Mouse (Mus musculus): ENCODE data around the gene Cd59a. TPM values are rescaled to one million over a fixed set of nuclear protein-coding genes. Genes with fewer than 3 reads are reported as not detected.

Cd59a gene
- total RNA-seq, 2 experiments from 2014 or later: 2.1 to 3.3 TPM

Other genes with a start within 250 kb of the Cd59a start
- gene Lmo2, start 137.8 kb upstream of the Cd59a start, total RNA-seq (2021): 10 to 100 TPM; 17.2 to 21.3 TPM
- gene Fbxo3, start 68.1 kb upstream of the Cd59a start, total RNA-seq (2021): 10 to 100 TPM; 53.6 to 53.8 TPM
- not detected for gene 4931422A03Rik, start 67.4 kb upstream of the Cd59a start, total RNA-seq (2021)
- gene Gm10912, start 30.0 kb upstream of the Cd59a start, total RNA-seq (2021): under 1 TPM in 1 of 2 experiments, not detected in 1; 0.49 TPM
- not detected for gene Gm10799, start 27.3 kb upstream of the Cd59a start, total RNA-seq (2021)
- gene Cd59b, start 26.0 kb upstream of the Cd59a start, total RNA-seq (2021): 1 to 10 TPM in 1 of 2 experiments, not detected in 1; 1.3 TPM
- not detected for gene A930018P22Rik, start 27.0 kb downstream of the Cd59a start, total RNA-seq (2021)

Measured in left cerebral cortex, postnatal 10 days (tissue).